Mouse (Mus musculus): ENCODE results near the gene Atp13a3.
"Not testable (repeated sequence)": the region's sequence is repeated elsewhere in the genome, so short reads cannot be mapped to it uniquely, and the experiment has no call there.

The Atp13a3 gene

GRCm38 (mm10) chr16:30405925-30406670 is at the start of gene Atp13a3:
Atp13a3 (minus strand) TSS chr16:30405975.
- DNase-seq (ENCODE audit: low read depth in 1 of 2, low spot score in 2 of 2): no peak

GRCm38 (mm10) chr16:30453213-30453975 is 47.6 kb upstream of the Atp13a3 start:
- DNase-seq (ENCODE audit: low read depth in 1 of 2, low spot score in 2 of 2): no peak

GRCm38 (mm10) chr16:30451174-30451573 is 45.4 kb upstream of the Atp13a3 start:
- DNase-seq (ENCODE audit: low read depth in 1 of 2, low spot score in 2 of 2): not testable (repeated sequence)

GRCm38 (mm10) chr16:30449017-30449416 is 43.2 kb upstream of the Atp13a3 start:
- no peak for DNase-seq (ENCODE audit: low read depth in 1 of 2, low spot score in 2 of 2)

- DNase-seq (ENCODE audit: low read depth in 1 of 2, low spot score in 2 of 2): no peak
Measured at GRCm38 (mm10) chr16:30448169-30448568, 42.4 kb upstream of the Atp13a3 start.

GRCm38 (mm10) chr16:30447642-30448041 is 41.9 kb upstream of the Atp13a3 start:
- DNase-seq (ENCODE audit: low read depth in 1 of 2, low spot score in 2 of 2): no peak

- DNase-seq (ENCODE audit: low read depth in 1 of 2, low spot score in 2 of 2): no peak
Measured at GRCm38 (mm10) chr16:30443411-30443810, 37.6 kb upstream of the Atp13a3 start.

- no peak for DNase-seq (ENCODE audit: low read depth in 1 of 2, low spot score in 2 of 2)
Measured at GRCm38 (mm10) chr16:30442451-30442850, 36.7 kb upstream of the Atp13a3 start.

GRCm38 (mm10) chr16:30441409-30441808 is 35.6 kb upstream of the Atp13a3 start:
- no peak for DNase-seq (ENCODE audit: low read depth in 1 of 2, low spot score in 2 of 2)

- DNase-seq (ENCODE audit: low read depth in 1 of 2, low spot score in 2 of 2): no peak
Measured at GRCm38 (mm10) chr16:30439841-30440240, 34.1 kb upstream of the Atp13a3 start.

GRCm38 (mm10) chr16:30439411-30439810 is 33.6 kb upstream of the Atp13a3 start:
- DNase-seq (ENCODE audit: low read depth in 1 of 2, low spot score in 2 of 2): no peak

- DNase-seq (ENCODE audit: low read depth in 1 of 2, low spot score in 2 of 2): no peak
Measured at GRCm38 (mm10) chr16:30436276-30436675, 30.5 kb upstream of the Atp13a3 start.

- no peak for DNase-seq (ENCODE audit: low read depth in 1 of 2, low spot score in 2 of 2)
Measured at GRCm38 (mm10) chr16:30435393-30435792, 29.6 kb upstream of the Atp13a3 start.

- no peak for DNase-seq (ENCODE audit: low read depth in 1 of 2, low spot score in 2 of 2)
Measured at GRCm38 (mm10) chr16:30433148-30433547, 27.4 kb upstream of the Atp13a3 start.

- DNase-seq (ENCODE audit: low read depth in 1 of 2, low spot score in 2 of 2): no peak
Measured at GRCm38 (mm10) chr16:30432111-30432510, 26.3 kb upstream of the Atp13a3 start.

- no peak for DNase-seq (ENCODE audit: low read depth in 1 of 2, low spot score in 2 of 2)
Measured at GRCm38 (mm10) chr16:30430512-30431088, 24.8 kb upstream of the Atp13a3 start.

- DNase-seq (ENCODE audit: low read depth in 1 of 2, low spot score in 2 of 2): no peak
Measured at GRCm38 (mm10) chr16:30428753-30429260, 23.0 kb upstream of the Atp13a3 start.

- DNase-seq (ENCODE audit: low read depth in 1 of 2, low spot score in 2 of 2): no peak
Measured at GRCm38 (mm10) chr16:30427466-30427865, 21.7 kb upstream of the Atp13a3 start.

- DNase-seq (ENCODE audit: low read depth in 1 of 2, low spot score in 2 of 2): no peak
Measured at GRCm38 (mm10) chr16:30427003-30427402, 21.2 kb upstream of the Atp13a3 start.

GRCm38 (mm10) chr16:30425980-30426379 is 20.2 kb upstream of the Atp13a3 start:
- no peak for DNase-seq (ENCODE audit: low read depth in 1 of 2, low spot score in 2 of 2)

GRCm38 (mm10) chr16:30424053-30424452 is 18.3 kb upstream of the Atp13a3 start:
- DNase-seq (ENCODE audit: low read depth in 1 of 2, low spot score in 2 of 2): no peak

- no peak for DNase-seq (ENCODE audit: low read depth in 1 of 2, low spot score in 2 of 2)
Measured at GRCm38 (mm10) chr16:30416707-30417106, 10.9 kb upstream of the Atp13a3 start.
